Mouse (Mus musculus): ENCODE results near the gene Cd46. TPM values are rescaled to one million over a fixed set of nuclear protein-coding genes. Genes with fewer than 3 reads are reported as not detected.

The Cd46 gene
- total and polyA plus RNA-seq, 3 experiments, result 0.03 to 2.8 (median 1.1) TPM

DNA sequence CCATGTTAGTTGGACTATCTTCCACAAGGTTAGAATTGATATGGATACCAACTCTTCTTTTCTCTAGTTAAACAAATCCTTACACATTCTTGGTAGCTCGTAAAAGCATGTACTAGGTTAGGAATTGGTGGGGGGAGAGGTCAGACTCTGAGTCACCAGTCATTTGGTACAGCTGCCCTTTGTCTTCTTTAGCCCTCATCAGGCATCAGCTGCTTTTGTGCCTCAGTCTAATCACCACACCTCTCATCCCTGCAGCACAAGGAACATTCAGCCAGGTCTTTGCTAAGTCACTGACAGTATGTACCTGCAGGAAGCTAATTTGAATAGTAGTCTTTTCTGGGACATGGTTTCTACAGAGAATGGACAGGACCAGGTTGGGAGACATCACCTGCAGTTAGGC is 64.5 kb downstream of the Cd46 start:
- Histone ChIP-seq H3K27me3 (ENCODE audit: insufficient read depth, low read length) (no peaks in the 10 kb centered on the region), H3K36me3 (replicated peaks) (peaks cover 4% of the 10 kb centered on the region), H3K4me3 (ENCODE audit: low read depth, low read length) (no peak overlapping the region), H3K4me1 (ENCODE audit: insufficient read depth, low read depth, low read length) (peaks cover 3% of the 10 kb centered on the region), H3K9me3 (replicated peaks) (no peaks in the 10 kb centered on the region)
- DNase-seq (ENCODE audit: low spot score) (no peak), ATAC-seq (ENCODE audit: extremely low read depth, insufficient number of reproducible peaks, low FRiP score, poor library complexity, severe bottlenecking) (no peak)
- no peak for TF ChIP-seq POLR2AphosphoS5 (IDR thresholded peaks at IDR 0.05; ENCODE audit: insufficient replicate concordance, low read depth, low read length)
- no peak for TF ChIP-seq CTCF (IDR thresholded peaks at IDR 0.05; ENCODE audit: low read depth, low read length)
- TF ChIP-seq TAL1 (conservative IDR thresholded peaks at IDR 0.05; ENCODE audit: low read depth, low read length), result no peak
- no peak for TF ChIP-seq GATA2 (IDR thresholded peaks at IDR 0.05; ENCODE audit: borderline replicate concordance, low read depth, low read length)
- TF ChIP-seq GATA1 (IDR thresholded peaks at IDR 0.05; ENCODE audit: borderline replicate concordance, low read length), result no peak

- ATAC-seq (ENCODE audit: extremely low read depth, insufficient number of reproducible peaks, low FRiP score, poor library complexity, severe bottlenecking), result no peak
- no peak for TF ChIP-seq GATA1 (IDR thresholded peaks at IDR 0.05; ENCODE audit: borderline replicate concordance, low read length)
- TF ChIP-seq GATA2 (IDR thresholded peaks at IDR 0.05; ENCODE audit: borderline replicate concordance, low read depth, low read length), result no peak
- no peak for TF ChIP-seq POLR2AphosphoS5 (IDR thresholded peaks at IDR 0.05; ENCODE audit: insufficient replicate concordance, low read depth, low read length)
- no peak for TF ChIP-seq CTCF (IDR thresholded peaks at IDR 0.05; ENCODE audit: low read depth, low read length)
- TF ChIP-seq TAL1 (conservative IDR thresholded peaks at IDR 0.05; ENCODE audit: low read depth, low read length), result no peak
These were observed 68.2 kb downstream of the Cd46 start for GRCm38 (mm10) chr1:195023848-195024247.

GRCm38 (mm10) chr1:195021831-195022230 is 70.2 kb downstream of the Cd46 start:
- peaks cover 6% of the 10 kb centered on the region for H3K36me3 ChIP-seq (replicated peaks)
- TF ChIP-seq TAL1 (conservative IDR thresholded peaks at IDR 0.05; ENCODE audit: low read depth, low read length), result no peak
- no peak for TF ChIP-seq CTCF (IDR thresholded peaks at IDR 0.05; ENCODE audit: low read depth, low read length)
- no peak for TF ChIP-seq GATA1 (IDR thresholded peaks at IDR 0.05; ENCODE audit: borderline replicate concordance, low read length)
- no peak for TF ChIP-seq POLR2AphosphoS5 (IDR thresholded peaks at IDR 0.05; ENCODE audit: insufficient replicate concordance, low read depth, low read length)
- no peak for TF ChIP-seq GATA2 (IDR thresholded peaks at IDR 0.05; ENCODE audit: borderline replicate concordance, low read depth, low read length)
- no peak overlapping the region for H3K4me3 ChIP-seq (ENCODE audit: low read depth, low read length)
- H3K27me3 ChIP-seq (ENCODE audit: insufficient read depth, low read length), result no peaks in the 10 kb centered on the region
- no peaks in the 10 kb centered on the region for H3K4me1 ChIP-seq (ENCODE audit: insufficient read depth, low read depth, low read length)
- DNase-seq (ENCODE audit: low spot score) (no peak), ATAC-seq (ENCODE audit: extremely low read depth, insufficient number of reproducible peaks, low FRiP score, poor library complexity, severe bottlenecking) (no peak)
- no peaks in the 10 kb centered on the region for H3K9me3 ChIP-seq (replicated peaks)

More at GRCm38 (mm10) chr1:195023848-195024247, 68.2 kb downstream of the Cd46 start:
- Histone ChIP-seq H3K27me3 (ENCODE audit: insufficient read depth, low read length) (no peaks in the 10 kb centered on the region), H3K4me1 (ENCODE audit: insufficient read depth, low read depth, low read length) (no peaks in the 10 kb centered on the region), H3K36me3 (replicated peaks) (peaks cover 6% of the 10 kb centered on the region), H3K9me3 (replicated peaks) (no peaks in the 10 kb centered on the region), H3K4me3 (ENCODE audit: low read depth, low read length) (no peak overlapping the region)
- no peak for DNase-seq (ENCODE audit: low spot score)

DNA sequence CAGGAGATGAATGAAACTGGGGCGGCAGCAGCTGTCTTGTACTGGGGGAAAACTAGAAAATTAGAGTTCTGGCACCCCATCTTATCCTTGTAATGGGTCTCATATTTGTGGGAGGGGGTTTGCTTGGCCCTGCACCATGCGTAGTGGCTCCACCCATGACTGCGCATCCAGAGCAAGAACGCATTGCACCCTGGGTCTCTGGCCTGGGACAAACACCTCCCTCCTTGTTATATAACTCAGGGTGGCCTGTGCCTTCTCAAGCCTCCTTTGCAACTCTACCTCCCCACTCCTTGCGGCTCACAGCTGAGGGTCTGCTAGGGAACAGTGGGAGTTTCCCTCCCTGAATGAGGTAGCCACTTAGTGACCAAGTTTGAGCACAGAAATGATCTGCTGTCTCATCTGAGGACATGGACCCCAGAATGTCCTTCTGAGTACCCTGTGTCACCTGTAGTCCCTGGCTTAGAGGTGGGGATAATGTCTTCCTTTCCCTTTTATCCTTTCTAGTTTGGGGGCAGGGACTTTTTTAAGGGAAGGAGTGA is 72.9 kb downstream of the Cd46 start:
- Histone ChIP-seq H3K36me3 (replicated peaks) (peaks cover 2% of the 10 kb centered on the region), H3K4me3 (ENCODE audit: low read depth, low read length) (no peak overlapping the region), H3K4me1 (ENCODE audit: insufficient read depth, low read depth, low read length) (no peaks in the 10 kb centered on the region), H3K9me3 (replicated peaks) (no peaks in the 10 kb centered on the region), H3K27me3 (ENCODE audit: insufficient read depth, low read length) (no peaks in the 10 kb centered on the region)
- TF ChIP-seq TAL1 (conservative IDR thresholded peaks at IDR 0.05; ENCODE audit: low read depth, low read length), result no peak
- no peak for TF ChIP-seq POLR2AphosphoS5 (IDR thresholded peaks at IDR 0.05; ENCODE audit: insufficient replicate concordance, low read depth, low read length)
- no peak for TF ChIP-seq GATA2 (IDR thresholded peaks at IDR 0.05; ENCODE audit: borderline replicate concordance, low read depth, low read length)
- TF ChIP-seq CTCF (IDR thresholded peaks at IDR 0.05; ENCODE audit: low read depth, low read length), result no peak
- no peak for TF ChIP-seq GATA1 (IDR thresholded peaks at IDR 0.05; ENCODE audit: borderline replicate concordance, low read length)
- DNase-seq (ENCODE audit: low spot score), result no peak
- no peak for ATAC-seq (ENCODE audit: extremely low read depth, insufficient number of reproducible peaks, low FRiP score, poor library complexity, severe bottlenecking)

DNA sequence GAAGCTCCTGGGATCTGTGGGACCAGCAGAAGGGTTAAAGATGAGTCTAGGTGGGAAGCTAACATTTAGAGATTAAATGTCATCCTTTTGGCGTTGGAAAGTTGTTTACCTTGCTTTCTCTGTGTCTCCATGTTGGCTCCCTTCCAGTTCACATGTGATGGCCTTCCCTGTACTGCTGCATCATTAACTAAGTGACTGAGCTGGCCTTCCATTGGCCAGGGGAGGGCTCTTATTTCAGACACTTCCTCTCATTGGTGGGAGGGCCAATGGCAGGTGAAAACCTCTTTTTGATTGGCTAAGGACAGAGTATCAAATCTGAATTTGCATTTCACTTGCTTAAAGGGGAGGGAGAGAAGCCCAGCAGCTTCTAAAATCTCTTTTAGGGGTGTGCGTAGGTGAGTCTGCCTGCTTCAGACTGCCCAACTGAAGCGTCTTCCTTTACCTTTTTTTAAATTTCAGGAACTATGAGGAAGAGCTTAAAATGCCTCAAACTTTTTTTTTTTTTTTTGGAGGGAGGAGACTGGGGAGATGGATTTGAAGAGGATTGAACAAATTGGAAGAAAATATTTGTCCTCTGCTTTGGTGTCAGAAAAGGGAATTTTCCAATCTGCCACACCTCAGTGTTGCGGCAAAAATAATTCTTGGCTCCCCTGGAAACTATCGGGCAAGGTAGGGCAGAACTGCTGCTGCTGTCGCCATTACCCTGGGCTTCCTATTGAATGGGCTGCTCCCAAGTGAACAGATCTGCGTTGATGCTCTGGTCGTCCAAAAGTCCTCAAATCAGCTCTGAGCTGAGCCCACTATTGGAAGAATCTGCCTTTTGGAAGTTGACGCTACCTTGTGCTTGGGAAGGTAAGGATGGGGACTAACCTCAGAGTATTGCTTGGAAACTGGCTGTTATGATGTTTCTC is 73.7 kb downstream of the Cd46 start:
- ATAC-seq (ENCODE audit: extremely low read depth, insufficient number of reproducible peaks, low FRiP score, poor library complexity, severe bottlenecking) (no peak; the same call in 1 of the 2 replicates), DNase-seq (ENCODE audit: low spot score) (no peak)
- H3K4me1 ChIP-seq (ENCODE audit: insufficient read depth, low read depth, low read length), result no peaks in the 10 kb centered on the region
- H3K4me3 ChIP-seq (ENCODE audit: low read depth, low read length), result no peak overlapping the region
- TF ChIP-seq CTCF (IDR thresholded peaks at IDR 0.05; ENCODE audit: low read depth, low read length) (no peak), GATA1 (IDR thresholded peaks at IDR 0.05; ENCODE audit: borderline replicate concordance, low read length) (no peak), TAL1 (conservative IDR thresholded peaks at IDR 0.05; ENCODE audit: low read depth, low read length) (no peak), GATA2 (IDR thresholded peaks at IDR 0.05; ENCODE audit: borderline replicate concordance, low read depth, low read length) (no peak), POLR2AphosphoS5 (IDR thresholded peaks at IDR 0.05; ENCODE audit: insufficient replicate concordance, low read depth, low read length) (no peak)
- H3K27me3 ChIP-seq (ENCODE audit: insufficient read depth, low read length), result no peaks in the 10 kb centered on the region
- no peaks in the 10 kb centered on the region for H3K9me3 ChIP-seq (replicated peaks)
- peaks cover 2% of the 10 kb centered on the region for H3K36me3 ChIP-seq (replicated peaks)

- DNase-seq (ENCODE audit: low spot score) (no peak), ATAC-seq (ENCODE audit: extremely low read depth, insufficient number of reproducible peaks, low FRiP score, poor library complexity, severe bottlenecking) (no peak)
- Histone ChIP-seq H3K27me3 (ENCODE audit: insufficient read depth, low read length) (no peaks in the 10 kb centered on the region), H3K4me3 (ENCODE audit: low read depth, low read length) (no peak overlapping the region), H3K36me3 (replicated peaks) (peaks cover 2% of the 10 kb centered on the region), H3K9me3 (replicated peaks) (no peaks in the 10 kb centered on the region), H3K4me1 (ENCODE audit: insufficient read depth, low read depth, low read length) (no peaks in the 10 kb centered on the region)
- TF ChIP-seq GATA1 (IDR thresholded peaks at IDR 0.05; ENCODE audit: borderline replicate concordance, low read length) (no peak), TAL1 (conservative IDR thresholded peaks at IDR 0.05; ENCODE audit: low read depth, low read length) (no peak), POLR2AphosphoS5 (IDR thresholded peaks at IDR 0.05; ENCODE audit: insufficient replicate concordance, low read depth, low read length) (no peak), CTCF (IDR thresholded peaks at IDR 0.05; ENCODE audit: low read depth, low read length) (no peak), GATA2 (IDR thresholded peaks at IDR 0.05; ENCODE audit: borderline replicate concordance, low read depth, low read length) (no peak)
These were observed 74.4 kb downstream of the Cd46 start for GRCm38 (mm10) chr1:195017626-195018025.

Measured in G1E (cell line).